Mouse (Mus musculus) intestine, postnatal 0 days (tissue): Measurements from ENCODE around the gene Rnf220. TPM values are rescaled to one million over a fixed set of nuclear protein-coding genes. Genes with fewer than 3 reads are reported as not detected.

ENCODE experiments used
- ATAC-seq: fragments of 200-750 bp; cut with Nextera tagmentation; 2 replicates; pipeline ENCODE4 v1.8.0; 2017; ENCODE audit warnings: mild to moderate bottlenecking, moderate TSS enrichment, moderate library complexity
- H3K27ac ChIP-seq: fragments of 300-500 bp; sonication (generic); 2 replicates; pipeline ENCODE4 v1.5.1; 2014; ENCODE audit warnings: mild to moderate bottlenecking, low read depth, low read length, moderate library complexity
- H3K27me3 ChIP-seq: fragments of 300-500 bp; sonication (generic); replicated peaks from 2 replicates; pipeline ENCODE4 v1.6.1; 2014; ENCODE audit warnings: low read length, mixed read lengths; ENCODE audit not compliant: control insufficient read depth, insufficient read depth
- H3K36me3 ChIP-seq: fragments of 300-500 bp; sonication (generic); 2 replicates; pipeline ENCODE4 v1.6.1; 2014; ENCODE audit warnings: mild to moderate bottlenecking, moderate library complexity; ENCODE audit not compliant: control insufficient read depth, insufficient read depth
- H3K4me1 ChIP-seq: fragments of 300-500 bp; sonication (generic); replicated peaks from 2 replicates; pipeline ENCODE4 v1.6.1; 2014; ENCODE audit warnings: antibody characterized with exemption, low read length, mixed read lengths; ENCODE audit not compliant: control insufficient read depth, insufficient read depth
- H3K4me2 ChIP-seq: fragments of 300-500 bp; sonication (generic); replicated peaks from 2 replicates; pipeline ENCODE4 v1.6.1; 2014; ENCODE audit warnings: low read depth, mild to moderate bottlenecking, moderate library complexity
- H3K4me3 ChIP-seq: fragments of 300-500 bp; sonication (generic); 2 replicates; pipeline ENCODE4 v1.5.1; 2014; ENCODE audit warnings: low read depth, low read length
- H3K9ac ChIP-seq: fragments of 300-500 bp; sonication (generic); 2 replicates; pipeline ENCODE4 v1.6.1; 2014; ENCODE audit warnings: mild to moderate bottlenecking, low read depth, low read length
- H3K9me3 ChIP-seq: fragments of 300-500 bp; sonication (generic); 2 replicates; pipeline ENCODE4 v1.6.1; 2016; ENCODE audit warnings: mixed run types; ENCODE audit not compliant: control insufficient read depth
- CTCF ChIP-seq: sonication (generic); IDR thresholded peaks from 2 replicates; pipeline ENCODE4 v1.5.1; 2016; ENCODE audit warnings: low read depth, mild to moderate bottlenecking, control low read depth, antibody characterized with exemption, moderate library complexity
- WGBS: fragments of 180-500 bp; shearing (Covaris S2); extraction: QIAGEN DNeasy Blood & Tissue Kit; methylation state at CpG from one replicate; pipeline ENCODE4 v1.1.7; 2014; 5-methylcytosine and 5-hydroxymethylcytosine counted together
- polyA plus RNA-seq: library from polyadenylated mRNA; unstranded; fragments of >200 nt; fragmentation: Nextera tagmentation; extraction: Ambion mirVana; gene quantifications from 2 replicates; pipeline ENCODE4 v1.2.1, GENCODE M21; 2015

The Rnf220 gene
- polyA plus RNA-seq, 1 experiment from 2014 or later = 35.9 TPM

- no peak overlapping the region for H3K4me2 ChIP-seq
- no peaks in the 10 kb centered on the region for H3K9me3 ChIP-seq
- H3K27me3 ChIP-seq = peaks cover 11% of the 10 kb centered on the region; the same call in 1 of the 2 replicates
- no peaks in the 10 kb centered on the region for H3K36me3 ChIP-seq
- no peak overlapping the region for H3K27ac ChIP-seq
- H3K4me3 ChIP-seq = no peak overlapping the region
- ATAC-seq = no peak
- no peak overlapping the region for H3K9ac ChIP-seq
- no peak for TF ChIP-seq CTCF
- H3K4me1 ChIP-seq = peaks cover 3% of the 10 kb centered on the region; the same call in 1 of the 2 replicates
- WGBS = 50% methylated on average over 5 of the region's 5 CpGs
Measured at GRCm38 (mm10) chr4:117370354-117370753, 126.5 kb downstream of the Rnf220 start.

GRCm38 (mm10) chr4:117369571-117369970, 127.3 kb downstream of the Rnf220 start:
- WGBS = 51% methylated on average over 3 of the region's 3 CpGs
- no peaks in the 10 kb centered on the region for H3K9me3 ChIP-seq
- no peak overlapping the region for H3K4me2 ChIP-seq
- no peak overlapping the region for H3K4me3 ChIP-seq
- no peak overlapping the region for H3K9ac ChIP-seq
- H3K27ac ChIP-seq = no peak overlapping the region
- TF ChIP-seq CTCF = no peak
- H3K36me3 ChIP-seq = no peaks in the 10 kb centered on the region
- peaks cover under 1% of the 10 kb centered on the region; the same call in 1 of the 2 replicates for H3K4me1 ChIP-seq
- no peak for ATAC-seq
- H3K27me3 ChIP-seq = peaks cover 11% of the 10 kb centered on the region; the same call in 1 of the 2 replicates

GRCm38 (mm10) chr4:117367365-117367764, 129.5 kb downstream of the Rnf220 start:
- H3K4me2 ChIP-seq = no peak overlapping the region
- H3K4me1 ChIP-seq = no peaks in the 10 kb centered on the region
- no peaks in the 10 kb centered on the region for H3K9me3 ChIP-seq
- no peak for ATAC-seq
- WGBS = 90% methylated on average over 19 of the region's 19 CpGs
- H3K4me3 ChIP-seq = no peak overlapping the region
- H3K27ac ChIP-seq = no peak overlapping the region
- H3K36me3 ChIP-seq = no peaks in the 10 kb centered on the region
- H3K9ac ChIP-seq = no peak overlapping the region
- TF ChIP-seq CTCF = no peak
- no peaks in the 10 kb centered on the region for H3K27me3 ChIP-seq

GRCm38 (mm10) chr4:117362085-117362484, 134.8 kb downstream of the Rnf220 start:
- no peaks in the 10 kb centered on the region for H3K36me3 ChIP-seq
- ATAC-seq = no peak
- WGBS = 65% methylated on average over 5 of the region's 5 CpGs
- H3K27me3 ChIP-seq = no peaks in the 10 kb centered on the region
- no peak for TF ChIP-seq CTCF
- H3K4me3 ChIP-seq = no peak overlapping the region
- no peak overlapping the region for H3K4me2 ChIP-seq
- no peak overlapping the region for H3K27ac ChIP-seq
- H3K9me3 ChIP-seq = no peaks in the 10 kb centered on the region
- no peak overlapping the region for H3K9ac ChIP-seq
- H3K4me1 ChIP-seq = 0 out of 2 replicates have a peak, but pooled peaks cover 2% of the 10 kb centered on the region

GRCm38 (mm10) chr4:117361558-117361873, 135.3 kb downstream of the Rnf220 start:
- no peaks in the 10 kb centered on the region for H3K36me3 ChIP-seq
- H3K9me3 ChIP-seq = no peaks in the 10 kb centered on the region
- TF ChIP-seq CTCF = no peak
- 45% methylated on average over 7 of the region's 7 CpGs for WGBS
- ATAC-seq = no peak
- 0 out of 2 replicates have a peak, but pooled peaks cover 7% of the 10 kb centered on the region for H3K4me1 ChIP-seq
- H3K27ac ChIP-seq = no peak overlapping the region
- no peak overlapping the region for H3K4me2 ChIP-seq
- H3K4me3 ChIP-seq = no peak overlapping the region
- no peaks in the 10 kb centered on the region for H3K27me3 ChIP-seq
- no peak overlapping the region for H3K9ac ChIP-seq

- Histone ChIP-seq H3K4me3 (no peak overlapping the region), H3K9me3 (no peaks in the 10 kb centered on the region), H3K27me3 (no peaks in the 10 kb centered on the region), H3K4me2 (no peak overlapping the region), H3K9ac (no peak overlapping the region), H3K4me1 (0 out of 2 replicates have a peak, but pooled peaks cover 11% of the 10 kb centered on the region), H3K36me3 (no peaks in the 10 kb centered on the region), H3K27ac (no peak overlapping the region)
- no peak for TF ChIP-seq CTCF
- ATAC-seq = no peak
- 60% methylated on average over 16 of the region's 16 CpGs for WGBS
Measured at GRCm38 (mm10) chr4:117360713-117361557, 135.9 kb downstream of the Rnf220 start.
